Comparison of ENCODE assay signal across 8 mouse cellular contexts in genomic region chr9:75441691-75442131, GRCm38 (mm10). TPM values are rescaled to one million over a fixed set of nuclear protein-coding genes. Genes with fewer than 3 reads are reported as not detected.
DNase-seq lines count a peak whose midpoint lies in the region; ATAC-seq and TF ChIP-seq lines count a peak whose summit lies in the region.

No protein-coding gene starts in this region.

- no peak for TF ChIP-seq RAD21 in MEL (IDR thresholded peaks at IDR 0.05; ENCODE audit: low read depth, low read length)

- peak overlapping the region; percentile 76 for H3K4me3 ChIP-seq in kidney, embryonic 15.5 days (replicated peaks)
- peak overlapping the region; percentile 76 to 92 for H3K4me3 ChIP-seq in MEL (ENCODE audit: control insufficient read depth in 1 of 2, insufficient read depth in 1 of 2, low read depth in 2 of 2, low read length in 2 of 2)
- H3K4me3 ChIP-seq in forebrain, embryonic 10.5 days = peak overlapping the region; percentile 96
- peak overlapping the region; percentile 81 for H3K4me3 ChIP-seq in limb, embryonic 14.5 days (replicated peaks; ENCODE audit: low read length)
- H3K4me3 ChIP-seq in olfactory bulb, adult 2 months (ENCODE audit: insufficient read depth, low read depth, low read length) = peak overlapping the region; percentile 81

- TF ChIP-seq CTCF in MEL (IDR thresholded peaks at IDR 0.05 in 2 of 3, conservative IDR thresholded peaks at IDR 0.05 in 1 of 3; ENCODE audit: control insufficient read depth in 1 of 3, insufficient read depth in 1 of 3, low read depth in 2 of 3, low read length in 3 of 3, poor library complexity in 1 of 3, severe bottlenecking in 1 of 3) = peak in 2 of 3 experiments; percentile 24 to 60; a peak in 4 of 6 replicates
- no peak for TF ChIP-seq CTCF in olfactory bulb, adult 2 months (IDR thresholded peaks at IDR 0.05; ENCODE audit: insufficient read depth, low read depth, low read length)

- H3K4me1 ChIP-seq in kidney, embryonic 15.5 days = peaks cover 12% of the 10 kb centered on the region
- H3K4me1 ChIP-seq in MEL (ENCODE audit: control insufficient read depth in 1 of 2, insufficient read depth in 2 of 2, low read length in 2 of 2) = peaks cover 0 to 6% of the 10 kb centered on the region in 2 experiments; a peak in 2 of 4 replicates
- H3K4me1 ChIP-seq in forebrain, embryonic 10.5 days = peaks cover 22% of the 10 kb centered on the region
- H3K4me1 ChIP-seq in limb, embryonic 14.5 days (ENCODE audit: control insufficient read depth, insufficient read depth, low read length) = peaks cover 11% of the 10 kb centered on the region
- H3K4me1 ChIP-seq in olfactory bulb, adult 2 months (ENCODE audit: control insufficient read depth, insufficient read depth, low read length) = no peaks in the 10 kb centered on the region

- WGBS in kidney, embryonic 15.5 days = under 1% methylated on average over 31 of the region's 31 CpGs
- under 1% methylated on average over 31 of the region's 31 CpGs for WGBS in forebrain, embryonic 10.5 days
- whole genome bisulfite sequencing in limb, embryonic 14.5 days = 0% methylated on average over 25 of the region's 31 CpGs
- under 1% methylated on average over 31 of the region's 31 CpGs for WGBS in olfactory bulb, adult 2 months

- DNase-seq in kidney, adult 11 months = no peak
- DNase-seq in MEL (ENCODE audit: low read depth, low spot score) = no peak
- DNase-seq in forebrain, embryonic 10.5 days (ENCODE audit: extremely low spot score, low spot score) = no peak
- DNase-seq in limb, embryonic 14.5 days (ENCODE audit: low spot score) = no peak
- no peak for DNase-seq in right cerebral cortex, postnatal 25 days
- DNase-seq in gastrocnemius, postnatal 25 days = no peak

- H3K27ac ChIP-seq in kidney, embryonic 15.5 days = peak overlapping the region; percentile 83
- H3K27ac ChIP-seq in MEL (ENCODE audit: control insufficient read depth, low read depth, low read length) = peak overlapping the region; percentile 28; the same call in 1 of the 2 replicates
- H3K27ac ChIP-seq in forebrain, embryonic 10.5 days = peak overlapping the region; percentile 97
- H3K27ac ChIP-seq in limb, embryonic 14.5 days (replicated peaks; ENCODE audit: low read depth, low read length) = peak overlapping the region; percentile 91
- no peak overlapping the region; the same call in 1 of the 2 replicates for H3K27ac ChIP-seq in olfactory bulb, adult 2 months (ENCODE audit: insufficient read depth, low read depth, low read length)

- peak overlapping the region; percentile 71 for H3K4me2 ChIP-seq in kidney, embryonic 15.5 days
- H3K4me2 ChIP-seq in limb, embryonic 14.5 days (replicated peaks; ENCODE audit: low read depth, low read length, severe bottlenecking) = peak overlapping the region; percentile 58

- peaks cover 22% of the 10 kb centered on the region for H3K36me3 ChIP-seq in kidney, embryonic 15.5 days
- H3K36me3 ChIP-seq in MEL (ENCODE audit: control insufficient read depth in 1 of 2, insufficient read depth in 2 of 2, low read length in 2 of 2) = peaks cover 0 to 8% of the 10 kb centered on the region in 2 experiments; a peak in 2 of 4 replicates
- H3K36me3 ChIP-seq in forebrain, embryonic 10.5 days (replicated peaks) = peaks cover 25% of the 10 kb centered on the region
- peaks cover 15% of the 10 kb centered on the region for H3K36me3 ChIP-seq in limb, embryonic 14.5 days (ENCODE audit: control insufficient read depth, insufficient read depth, low read length)

- no peak for TF ChIP-seq EP300 in MEL (IDR thresholded peaks at IDR 0.05; ENCODE audit: low read depth in 1 of 2, low read length in 2 of 2)

- ATAC-seq in kidney, embryonic 15.5 days (replicated peaks; ENCODE audit: low FRiP score) = peak; percentile 90
- peak; percentile 70 for ATAC-seq in limb, embryonic 14.5 days (ENCODE audit: low FRiP score, low read depth)

- H3K9ac ChIP-seq in kidney, embryonic 15.5 days = peak overlapping the region; percentile 78
- peak overlapping the region; percentile 91 for H3K9ac ChIP-seq in MEL (ENCODE audit: control insufficient read depth, low read depth, low read length, poor library complexity, severe bottlenecking)
- peak overlapping the region; percentile 90 for H3K9ac ChIP-seq in limb, embryonic 14.5 days (ENCODE audit: low read depth, low read length, severe bottlenecking)

- no peaks in the 10 kb centered on the region for H3K27me3 ChIP-seq in kidney, embryonic 15.5 days
- H3K27me3 ChIP-seq in MEL (ENCODE audit: control insufficient read depth in 1 of 2, insufficient read depth in 2 of 2, low read length in 2 of 2) = no peaks in the 10 kb centered on the region
- no peaks in the 10 kb centered on the region for H3K27me3 ChIP-seq in forebrain, embryonic 10.5 days (ENCODE audit: poor library complexity, severe bottlenecking)
- H3K27me3 ChIP-seq in limb, embryonic 14.5 days (ENCODE audit: control insufficient read depth, insufficient read depth, low read length) = no peaks in the 10 kb centered on the region

- no peak for TF ChIP-seq POLR2A in MEL (IDR thresholded peaks at IDR 0.05; ENCODE audit: control insufficient read depth in 1 of 2, insufficient read depth in 1 of 2, low read depth in 1 of 2, low read length in 2 of 2, poor library complexity in 1 of 2)
- no peak for TF ChIP-seq POLR2A in limb, embryonic 14.5 days (IDR thresholded peaks at IDR 0.05; ENCODE audit: borderline replicate concordance, extremely low read depth, insufficient read depth, insufficient read length)
- TF ChIP-seq POLR2A in olfactory bulb, adult 2 months (IDR thresholded peaks at IDR 0.05; ENCODE audit: insufficient read depth, low read depth, low read length) = no peak

- no peaks in the 10 kb centered on the region for H3K9me3 ChIP-seq in kidney, embryonic 15.5 days (replicated peaks)
- no peaks in the 10 kb centered on the region for H3K9me3 ChIP-seq in MEL (replicated peaks; ENCODE audit: insufficient read depth, low read length)
- H3K9me3 ChIP-seq in forebrain, embryonic 10.5 days = no peaks in the 10 kb centered on the region
- H3K9me3 ChIP-seq in limb, embryonic 14.5 days (ENCODE audit: control insufficient read depth, low read length) = no peaks in the 10 kb centered on the region

- H3K79me2 ChIP-seq in MEL (ENCODE audit: control insufficient read depth, insufficient read depth, low read length, poor library complexity) = peaks cover 18% of the 10 kb centered on the region

TF ChIP-seq in MEL, 35 proteins besides CTCF, POLR2A, EP300 and RAD21:
- TF ChIP-seq MAZ (IDR thresholded peaks at IDR 0.05; ENCODE audit: low read depth, low read length) (no peak), UBTF (IDR thresholded peaks at IDR 0.05; ENCODE audit: borderline replicate concordance, insufficient read depth, low read depth, low read length) (0 out of 2 replicates have a peak, but pooled peaks have one; percentile 53)

RNA-seq across cellular contexts. Expression of gene Leo1, which starts 0.4 kb away (rescaled TPM):
- 42.9 and 43.4 TPM in 2 replicates for polyA plus RNA-seq in kidney, embryonic 15.5 days (2015; fragmentation: Nextera tagmentation; extraction: Ambion mirVana)
- total RNA-seq in MEL (2012; rRNA removed) = 41.6 and 42.6 TPM in 2 replicates
- polyA plus RNA-seq in MEL (2012; ENCODE audit: insufficient read depth in 1 of 2, insufficient read length in 2 of 2, low read depth in 1 of 2, low replicate concordance in 2 of 2, missing spikeins in 1 of 2) = 10 to 100 TPM in 1 of 2 experiments, not detected in 1; 49.0 TPM
- 56.8 and 59.6 TPM in 2 replicates for polyA plus RNA-seq in forebrain, embryonic 10.5 days (2016; fragmentation: Nextera tagmentation; extraction: Ambion mirVana)
- polyA plus RNA-seq in limb, embryonic 14.5 days (2012; rRNA removed) = 11.9 and 21.9 TPM in 2 replicates
- 33.5 and 34.8 TPM in 2 replicates for polyA plus RNA-seq in limb, embryonic 14.5 days (2014; fragmentation: Nextera tagmentation; extraction: Ambion mirVana)
- polyA plus RNA-seq in olfactory bulb, adult 2 months (2012; ENCODE audit: insufficient read depth, insufficient read length, low replicate concordance, missing spikeins) = not detected in 2 replicates
- total RNA-seq in gastrocnemius, postnatal 25 days (2021) = 10 to 100 TPM; 12.3 to 21.3 TPM

RNA-seq across cellular contexts. Expression of gene Mapk6, which starts 31.9 kb away (rescaled TPM):
- 59.6 and 66.9 TPM in 2 replicates for polyA plus RNA-seq in kidney, embryonic 15.5 days (2015; fragmentation: Nextera tagmentation; extraction: Ambion mirVana)
- total RNA-seq in MEL (2012; rRNA removed) = 19.6 and 26.6 TPM in 2 replicates
- 10 to 100 TPM; 44.1 to 91.0 TPM for polyA plus RNA-seq in MEL (2012; ENCODE audit: insufficient read depth in 1 of 2, insufficient read length in 2 of 2, low read depth in 1 of 2, low replicate concordance in 2 of 2, missing spikeins in 1 of 2)
- 132 and 144 TPM in 2 replicates for polyA plus RNA-seq in forebrain, embryonic 10.5 days (2016; fragmentation: Nextera tagmentation; extraction: Ambion mirVana)
- polyA plus RNA-seq in limb, embryonic 14.5 days (2012; rRNA removed) = 37.5 and 38.8 TPM in 2 replicates
- polyA plus RNA-seq in limb, embryonic 14.5 days (2014; fragmentation: Nextera tagmentation; extraction: Ambion mirVana) = 57.0 and 71.3 TPM in 2 replicates
- polyA plus RNA-seq in olfactory bulb, adult 2 months (2012; ENCODE audit: insufficient read depth, insufficient read length, low replicate concordance, missing spikeins) = not detected in 2 replicates
- 10 to 100 TPM; 25.9 to 30.0 TPM for total RNA-seq in gastrocnemius, postnatal 25 days (2021)
